Mouse (Mus musculus) kidney, adult 2 months (tissue): ENCODE measurements around the gene Larp4. TPM values are rescaled to one million over a fixed set of nuclear protein-coding genes. Genes with fewer than 3 reads are reported as not detected.

ENCODE experiments used
- DNase-seq: peaks from one replicate; pipeline ENCODE4 v3.0.0; 2021
- H3K27ac ChIP-seq: fragments of 200-500 bp; 2 replicates; pipeline ENCODE4 v1.5.1; 2012; ENCODE audit warnings: low read depth, low read length, control low read depth, inconsistent platforms; ENCODE audit not compliant: insufficient read depth
- H3K27me3 ChIP-seq: fragments of 200-500 bp; replicated peaks from 2 replicates; pipeline ENCODE4 v1.6.1; 2012; ENCODE audit warnings: mild to moderate bottlenecking, moderate library complexity, low read length, inconsistent platforms; ENCODE audit not compliant: control insufficient read depth, insufficient read depth
- H3K36me3 ChIP-seq: fragments of 200-500 bp; 2 replicates; pipeline ENCODE4 v1.6.1; 2012; ENCODE audit warnings: mild to moderate bottlenecking, moderate library complexity, low read length, inconsistent platforms; ENCODE audit not compliant: control insufficient read depth, insufficient read depth
- H3K4me1 ChIP-seq: fragments of 200-500 bp; 2 replicates; pipeline ENCODE4 v1.6.1; 2011; ENCODE audit warnings: low read length; ENCODE audit not compliant: control insufficient read depth, insufficient read depth
- H3K4me3 ChIP-seq: fragments of 200-500 bp; 2 replicates; pipeline ENCODE4 v1.5.1; 2011; ENCODE audit warnings: mild to moderate bottlenecking, low read depth, low read length, control low read depth; ENCODE audit not compliant: insufficient read depth
- CTCF ChIP-seq: fragments of 200-500 bp; conservative IDR thresholded peaks from 2 replicates; pipeline ENCODE4 v1.5.1; 2011; ENCODE audit warnings: low read depth, mild to moderate bottlenecking, control low read depth, low read length, moderate library complexity, mixed read lengths; ENCODE audit not compliant: insufficient read depth, insufficient read length
- POLR2A ChIP-seq: fragments of 200-500 bp; IDR thresholded peaks from one replicate; pipeline ENCODE4 v1.6.1; 2011; ENCODE audit warnings: low read depth, low read length, control low read depth
- WGBS: fragments of 180-500 bp; shearing (Covaris S2); methylation state at CpG from one replicate; pipeline ENCODE4 v1.1.7; 2018; 5-methylcytosine and 5-hydroxymethylcytosine counted together
- polyA plus RNA-seq: library from polyadenylated mRNA; depleted of rRNA; stranded (reverse); fragments of >200 nt; gene quantifications from 2 replicates; pipeline ENCODE4 v1.2.3, GENCODE M21; 2012

Larp4 gene
- polyA plus RNA-seq, 1 experiment: 43.4 TPM

- no peak overlapping the region for H3K27ac ChIP-seq
- H3K4me1 ChIP-seq: peaks cover 26% of the 10 kb centered on the region
- no peak for TF ChIP-seq CTCF
- no peak for TF ChIP-seq POLR2A
- 78% methylated on average over 1 of the region's 1 CpGs for WGBS
- no peak for DNase-seq
- H3K36me3 ChIP-seq: no peaks in the 10 kb centered on the region
- no peak overlapping the region for H3K4me3 ChIP-seq
- no peaks in the 10 kb centered on the region for H3K27me3 ChIP-seq
These were observed 9.4 kb downstream of the Larp4 start for GRCm38 (mm10) chr15:99979266-99979665.

DNA sequence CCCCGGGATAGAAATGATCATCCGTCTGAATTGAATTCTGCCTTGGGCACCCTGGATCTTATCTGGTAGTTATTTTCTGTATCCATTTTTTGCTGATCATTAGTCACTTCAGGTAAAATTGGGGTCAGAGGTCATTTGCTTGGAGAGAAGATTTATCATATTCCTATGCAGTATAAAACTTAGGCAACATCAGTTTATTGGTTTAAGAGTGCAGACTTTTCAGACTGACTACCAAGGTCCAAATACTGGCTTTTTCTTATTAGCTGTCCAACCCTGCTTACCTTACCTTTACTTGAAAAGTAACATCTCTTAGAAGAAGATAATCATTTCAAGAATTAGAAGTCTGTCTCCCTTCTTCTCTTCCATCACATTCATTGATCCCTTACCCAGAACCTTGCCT, 9.8 kb downstream of the Larp4 start:
- 45% methylated on average over 2 of the region's 2 CpGs for WGBS
- no peaks in the 10 kb centered on the region for H3K27me3 ChIP-seq
- H3K4me3 ChIP-seq: no peak overlapping the region
- TF ChIP-seq POLR2A (no peak), CTCF (no peak)
- H3K27ac ChIP-seq: no peak overlapping the region
- H3K4me1 ChIP-seq: peaks cover 24% of the 10 kb centered on the region
- no peaks in the 10 kb centered on the region for H3K36me3 ChIP-seq
- no peak for DNase-seq

DNA sequence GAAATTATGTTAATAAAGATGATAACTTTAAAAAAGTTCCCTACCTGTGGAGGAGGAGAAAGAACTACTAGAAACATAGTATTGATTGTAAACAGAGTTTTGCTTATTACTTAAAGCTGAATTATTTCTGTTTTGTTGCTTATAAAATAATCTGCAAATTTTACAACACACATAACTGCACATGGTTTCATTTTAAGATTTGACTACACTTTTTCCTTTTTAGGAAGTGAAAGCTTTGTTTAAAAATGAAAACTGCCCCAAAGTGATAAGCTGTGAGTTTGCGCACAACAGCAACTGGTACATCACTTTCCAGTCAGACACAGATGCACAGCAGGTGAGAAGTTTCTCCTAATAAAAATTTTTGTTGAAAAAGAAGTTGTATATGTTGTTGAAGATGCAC, 23.2 kb downstream of the Larp4 start:
- no peak overlapping the region for H3K4me3 ChIP-seq
- 97% methylated on average over 1 of the region's 1 CpGs for WGBS
- no peak for DNase-seq
- H3K36me3 ChIP-seq: peaks cover 18% of the 10 kb centered on the region
- no peaks in the 10 kb centered on the region for H3K4me1 ChIP-seq
- TF ChIP-seq POLR2A (no peak), CTCF (no peak)
- no peaks in the 10 kb centered on the region; the same call in 1 of the 2 replicates for H3K27me3 ChIP-seq
- H3K27ac ChIP-seq: no peak overlapping the region

GRCm38 (mm10) chr15:99997114-99997804, 27.4 kb downstream of the Larp4 start:
- Histone ChIP-seq H3K4me1 (no peaks in the 10 kb centered on the region), H3K27ac (no peak overlapping the region), H3K4me3 (no peak overlapping the region), H3K27me3 (no peaks in the 10 kb centered on the region; the same call in 1 of the 2 replicates), H3K36me3 (peaks cover 20% of the 10 kb centered on the region)
- TF ChIP-seq POLR2A (no peak), CTCF (no peak)
- DNase-seq: no peak
- 90% methylated on average over 6 of the region's 6 CpGs for WGBS

- H3K27me3 ChIP-seq: no peaks in the 10 kb centered on the region
- TF ChIP-seq CTCF: no peak
- no peak for TF ChIP-seq POLR2A
- no peak for DNase-seq
- no peak overlapping the region for H3K4me3 ChIP-seq
- 95% methylated on average over 1 of the region's 1 CpGs for WGBS
- no peaks in the 10 kb centered on the region for H3K4me1 ChIP-seq
- H3K36me3 ChIP-seq: peaks cover 23% of the 10 kb centered on the region
- no peak overlapping the region for H3K27ac ChIP-seq
These were observed 29.5 kb downstream of the Larp4 start for GRCm38 (mm10) chr15:99999390-99999789.

- DNase-seq: no peak
- 82% methylated on average over 7 of the region's 7 CpGs for WGBS
These were observed 34.9 kb downstream of the Larp4 start for GRCm38 (mm10) chr15:100004677-100005273.

DNA sequence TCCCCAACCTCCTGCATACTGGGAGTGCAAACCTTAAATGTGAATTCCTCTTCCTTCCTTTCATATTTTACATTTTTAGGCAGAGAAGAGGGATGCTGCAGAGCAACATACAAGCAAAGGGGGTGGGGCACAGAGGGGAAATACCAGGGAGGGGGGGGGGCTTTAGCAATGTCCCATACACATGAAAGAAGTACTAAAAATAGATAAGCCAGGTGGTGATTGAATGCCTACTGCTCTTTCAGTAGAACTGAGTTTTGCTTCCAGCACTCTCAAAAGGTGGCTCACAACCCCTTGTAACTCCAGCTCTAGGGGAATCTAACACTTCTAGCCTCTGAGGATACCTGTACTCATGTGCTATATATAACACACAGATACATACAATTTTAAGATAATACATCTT, 36.3 kb downstream of the Larp4 start:
- peaks cover 14% of the 10 kb centered on the region for H3K36me3 ChIP-seq

More at GRCm38 (mm10) chr15:100004677-100005273, 34.9 kb downstream of the Larp4 start:
- H3K36me3 ChIP-seq: peaks cover 17% of the 10 kb centered on the region
- no peak overlapping the region for H3K27ac ChIP-seq
- no peaks in the 10 kb centered on the region for H3K4me1 ChIP-seq
- H3K27me3 ChIP-seq: no peaks in the 10 kb centered on the region
- no peak overlapping the region for H3K4me3 ChIP-seq
- TF ChIP-seq POLR2A: no peak
- no peak for TF ChIP-seq CTCF

More for the DNA sequence above, 36.3 kb downstream of the Larp4 start:
- no peak for DNase-seq
- no peak for TF ChIP-seq CTCF
- TF ChIP-seq POLR2A: no peak
- H3K27ac ChIP-seq: no peak overlapping the region
- no peak overlapping the region for H3K4me3 ChIP-seq
- no peaks in the 10 kb centered on the region for H3K27me3 ChIP-seq
- H3K4me1 ChIP-seq: no peaks in the 10 kb centered on the region
